Mouse (Mus musculus) CH12.LX (cell line): ENCODE measurements around the gene Coro6. TPM values are rescaled to one million over a fixed set of nuclear protein-coding genes. Genes with fewer than 3 reads are reported as not detected.
A peak's percentile ranks its signal among the peaks of the same experiment; 100 is the strongest.

Source experiments
- DNase-seq: peaks from one replicate; pipeline ENCODE4 v3.0.0-alpha.2; 2013; ENCODE audit errors: extremely low read depth
- H3K27ac ChIP-seq: 2 replicates; pipeline ENCODE4 v1.5.1; 2012; ENCODE audit warnings: low read depth, mild to moderate bottlenecking, control low read depth, moderate library complexity; ENCODE audit not compliant: insufficient read depth
- H3K27me3 ChIP-seq: replicated peaks from 2 replicates; pipeline ENCODE3; 2012; ENCODE audit warnings: inconsistent platforms
- H3K36me3 ChIP-seq, 2 experiments: replicated peaks in 1 of 2; 2 replicates each; pipeline versions ENCODE3 to v1.6.1; 2012; ENCODE audit warnings: inconsistent platforms in 1 of 2, low read length in 1 of 2, mild to moderate bottlenecking in 1 of 2, mixed read lengths in 1 of 2, moderate library complexity in 1 of 2; ENCODE audit not compliant: control insufficient read depth in 1 of 2, insufficient read depth in 1 of 2
- H3K4me1 ChIP-seq, 2 experiments: 2 replicates each; pipeline ENCODE4 v1.6.1; 2012; ENCODE audit warnings: inconsistent platforms in 1 of 2, moderate library complexity in 1 of 2; ENCODE audit not compliant: insufficient read depth in 2 of 2, control insufficient read depth in 1 of 2
- H3K4me2 ChIP-seq: 2 replicates; pipeline ENCODE4 v1.6.1; 2012; ENCODE audit warnings: low read depth, mild to moderate bottlenecking, control low read depth; ENCODE audit not compliant: poor library complexity, insufficient read depth, severe bottlenecking
- H3K4me3 ChIP-seq, 3 experiments: fragments of 150-350 bp in 1 of 3; sonication (generic) in 1 of 3; replicated peaks in 1 of 3; 2 replicates each; pipeline versions ENCODE3 to v1.5.1; 2011 to 2012; ENCODE audit warnings: low read depth in 2 of 3, low read length in 2 of 3, mild to moderate bottlenecking in 2 of 3, moderate library complexity in 2 of 3, control low read depth in 1 of 3, improper control_type of control experiment in 1 of 3, inconsistent platforms in 1 of 3, mixed read lengths in 1 of 3; ENCODE audit not compliant: poor library complexity in 1 of 3
- H3K79me2 ChIP-seq: replicated peaks from 2 replicates; pipeline ENCODE4 v1.6.1; 2012; ENCODE audit warnings: mild to moderate bottlenecking, moderate library complexity; ENCODE audit not compliant: control insufficient read depth, poor library complexity, insufficient read depth, severe bottlenecking; ENCODE audit errors: extremely low read depth
- H3K9ac ChIP-seq: 2 replicates; pipeline ENCODE4 v1.6.1; 2012; ENCODE audit warnings: low read depth, mild to moderate bottlenecking, control low read depth, moderate library complexity; ENCODE audit not compliant: insufficient read depth
- H3K9me3 ChIP-seq: replicated peaks from 2 replicates; pipeline ENCODE3; 2012; ENCODE audit warnings: low read length, inconsistent platforms, mixed read lengths
- BHLHE40 ChIP-seq: IDR thresholded peaks from 2 replicates; pipeline ENCODE4 v1.6.1; 2011; ENCODE audit warnings: mild to moderate bottlenecking, low read depth, low read length, improper control_type of control experiment
- CHD1 ChIP-seq: IDR thresholded peaks from 2 replicates; pipeline ENCODE4 v1.6.1; 2012; ENCODE audit warnings: low read depth, low read length, improper control_type of control experiment, inconsistent platforms
- CHD2 ChIP-seq: IDR thresholded peaks from 2 replicates; pipeline ENCODE4 v1.6.1; 2011; ENCODE audit warnings: low read length, improper control_type of control experiment
- E2F4 ChIP-seq: IDR thresholded peaks from 2 replicates; pipeline ENCODE4 v1.6.1; 2011; ENCODE audit warnings: low read depth, low read length, improper control_type of control experiment; ENCODE audit not compliant: insufficient replicate concordance
- ELF1 ChIP-seq: IDR thresholded peaks from 2 replicates; pipeline ENCODE4 v1.6.1; 2014; ENCODE audit warnings: low read depth, mild to moderate bottlenecking, inconsistent platforms, low read length, improper control_type of control experiment
- EP300 ChIP-seq: IDR thresholded peaks from 2 replicates; pipeline ENCODE4 v1.6.1; 2011; ENCODE audit warnings: low read length, improper control_type of control experiment
- ETS1 ChIP-seq: conservative IDR thresholded peaks from 2 replicates; pipeline ENCODE4 v1.6.1; 2012; ENCODE audit warnings: low read depth, mild to moderate bottlenecking, inconsistent platforms, low read length, improper control_type of control experiment, moderate library complexity
- HCFC1 ChIP-seq: IDR thresholded peaks from 2 replicates; pipeline ENCODE4 v1.6.1; 2012; ENCODE audit warnings: low read depth, mild to moderate bottlenecking, inconsistent platforms, low read length, improper control_type of control experiment
- KAT2A ChIP-seq: IDR thresholded peaks from 2 replicates; pipeline ENCODE4 v1.6.1; 2012; ENCODE audit warnings: low read length, improper control_type of control experiment, inconsistent platforms; ENCODE audit not compliant: insufficient replicate concordance
- MAX ChIP-seq: IDR thresholded peaks from 2 replicates; pipeline ENCODE4 v1.6.1; 2011; ENCODE audit warnings: low read length, improper control_type of control experiment
- NELFE ChIP-seq: IDR thresholded peaks from 2 replicates; pipeline ENCODE4 v1.6.1; 2011; ENCODE audit warnings: low read depth, low read length, improper control_type of control experiment
- NRF1 ChIP-seq: IDR thresholded peaks from 2 replicates; pipeline ENCODE4 v1.6.1; 2014; ENCODE audit warnings: low read depth, mild to moderate bottlenecking, inconsistent platforms, low read length, improper control_type of control experiment, moderate library complexity
- POLR2A ChIP-seq: IDR thresholded peaks from 2 replicates; pipeline ENCODE4 v1.6.1; 2011; ENCODE audit warnings: low read depth, mild to moderate bottlenecking, improper control_type of control experiment, low read length
- POLR2AphosphoS2 ChIP-seq: IDR thresholded peaks from 2 replicates; pipeline ENCODE4 v1.6.1; 2011; ENCODE audit warnings: low read depth, low read length, improper control_type of control experiment
- SMC3 ChIP-seq: IDR thresholded peaks from 2 replicates; pipeline ENCODE4 v1.6.1; 2011; ENCODE audit warnings: low read depth, low read length, improper control_type of control experiment
- TCF12 ChIP-seq: IDR thresholded peaks from 2 replicates; pipeline ENCODE4 v1.6.1; 2014; ENCODE audit warnings: low read depth, mild to moderate bottlenecking, inconsistent platforms, low read length, improper control_type of control experiment
- USF1 ChIP-seq: IDR thresholded peaks from 2 replicates; pipeline ENCODE4 v1.6.1; 2014; ENCODE audit warnings: low read depth, mild to moderate bottlenecking, inconsistent platforms, low read length, improper control_type of control experiment
- dilution Hi-C: fragments of 300-500 bp; cut with MboI; formaldehyde crosslinking; loops from 2 replicates; pipeline ENCODE4 v1.14.3; 2020; ENCODE audit warnings: low sequenced_read_pairs; ENCODE audit not compliant: extremely low pct_unique_long_range_greater_than_20kb, extremely low pct_ligation_motif_present
- in situ Hi-C: fragments of 300-500 bp; cut with MboI; formaldehyde crosslinking; loops from 3 replicates; pipeline ENCODE4 v1.14.3; 2019; ENCODE audit warnings: low sequenced_read_pairs, low pct_ligation_motif_present, low pct_unique_long_range_greater_than_20kb, mixed read lengths
- polyA plus RNA-seq: library from polyadenylated mRNA; unstranded; fragments of >175 nt; gene quantifications from 2 replicates; pipeline ENCODE4 v1.2.1, GENCODE M21; 2012; ENCODE audit warnings: low read depth; ENCODE audit not compliant: insufficient read length
- total RNA-seq, 2 experiments: library from RNA; depleted of rRNA; stranded (reverse); fragments of 300-350 nt in 1 of 2; fragments of >200 nt in 1 of 2; gene quantifications; 2 replicates each; pipeline ENCODE4 v1.2.3; 2012 to 2014

The Coro6 gene
- total and polyA plus RNA-seq, 3 experiments = 0.25 to 0.39 TPM; not detected in 1

DNA sequence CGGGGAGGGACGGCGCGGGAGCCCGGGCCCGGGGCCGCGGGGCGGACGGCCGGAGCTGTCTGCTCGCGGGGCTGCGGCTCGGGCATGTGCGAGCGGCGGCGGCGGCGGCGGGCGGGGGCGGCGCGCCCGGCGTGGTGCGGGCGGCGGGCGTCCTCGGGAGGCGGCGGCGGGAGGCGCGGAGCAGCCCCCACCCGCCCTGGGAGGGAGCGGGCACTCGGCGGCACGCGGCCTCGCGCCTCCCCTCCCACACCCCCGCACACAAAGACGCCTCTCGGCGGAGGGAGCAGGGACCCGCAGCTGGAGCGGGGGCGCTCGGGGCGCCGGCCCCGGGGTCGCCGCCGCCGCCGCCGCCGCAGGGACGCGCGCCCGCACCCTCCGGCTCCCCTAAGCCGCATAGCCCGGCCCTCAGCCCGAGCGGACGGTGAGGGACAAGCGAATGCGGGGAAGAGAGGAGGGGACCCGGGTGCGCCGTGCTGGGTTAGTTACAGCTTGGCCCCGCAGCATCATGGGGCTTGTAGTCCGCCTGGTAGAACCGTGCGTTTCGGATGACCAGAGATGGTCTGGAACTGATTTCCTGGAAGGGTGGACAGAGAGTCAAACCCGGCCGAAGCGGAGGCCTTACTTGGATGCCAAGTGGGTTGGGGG, 27.5 kb downstream of the Coro6 start, which contains the start of gene Ankrd13b:
Gene Ankrd13b, minus strand, starts transcription at position 88 of the 645 bp plus-strand sequence.
- Histone ChIP-seq H3K9me3 (no peaks in the 10 kb centered on the region), H3K4me3 (peak within 1 kb of the TSS; percentile 23 to 62 (median 53)), H3K9ac (peak within 1 kb of the TSS; percentile 31), H3K4me2 (peak within 1 kb of the TSS; percentile 83), H3K4me1 (peaks cover 9 to 34% of the 10 kb centered on the region in 2 experiments), H3K27me3 (peaks cover 48% of the 10 kb centered on the region), H3K36me3 (no peaks in the 10 kb centered on the region), H3K79me2 (peaks cover 14% of the 10 kb centered on the region), H3K27ac (no peak within 1 kb of the TSS)
- in situ Hi-C loops = no loop called here
- peak; percentile 49 for DNase-seq
- dilution Hi-C loops = no loop called here
- TF ChIP-seq USF1 (no peak), CHD2 (no peak), ELF1 (peak; percentile 23; the same call in 1 of the 2 replicates), ETS1 (no peak), E2F4 (no peak), POLR2A (no peak), MAX (no peak), KAT2A (peak; percentile 42; the same call in 1 of the 2 replicates), HCFC1 (peak; percentile 87), POLR2AphosphoS2 (no peak), CHD1 (no peak), NRF1 (peak; percentile 32; the same call in 1 of the 2 replicates), TCF12 (no peak), EP300 (no peak), BHLHE40 (no peak)

- H3K4me1 ChIP-seq = peaks cover 14 to 42% of the 10 kb centered on the region in 2 experiments
- no peak overlapping the region for H3K4me2 ChIP-seq
- no peak overlapping the region for H3K9ac ChIP-seq
- DNase-seq = no peak
- H3K27me3 ChIP-seq = peaks cover 48% of the 10 kb centered on the region
- dilution Hi-C loops (no loop called here), in situ Hi-C loops (no loop called here)
- H3K36me3 ChIP-seq = peaks cover 0 to under 1% of the 10 kb centered on the region in 2 experiments
- TF ChIP-seq SMC3 (no peak), NELFE (no peak), KAT2A (no peak)
- TF ChIP-seq, all 38 proteins: peak for 0
- Histone ChIP-seq H3K79me2 (peaks cover 22% of the 10 kb centered on the region), H3K4me3 (no peak overlapping the region), H3K27ac (no peak overlapping the region), H3K9me3 (no peaks in the 10 kb centered on the region)
These were observed 28.2 kb downstream of the Coro6 start for GRCm38 (mm10) chr11:77490451-77490850.
